Mouse (Mus musculus) neural tube, embryonic 12.5 days (tissue): ENCODE data around the gene Asgr1. TPM values are rescaled to one million over a fixed set of nuclear protein-coding genes. Genes with fewer than 3 reads are reported as not detected.

Source experiments
- ATAC-seq: fragments of 200-750 bp; cut with Nextera tagmentation; 2 replicates; pipeline ENCODE4 v1.8.0; 2017; ENCODE audit warnings: low read depth, mild to moderate bottlenecking, moderate TSS enrichment, moderate library complexity; ENCODE audit not compliant: low FRiP score
- H3K27ac ChIP-seq: fragments of 300-500 bp; sonication (generic); 2 replicates; pipeline ENCODE4 v1.5.1; 2016
- H3K27me3 ChIP-seq: fragments of 300-500 bp; sonication (generic); replicated peaks from 2 replicates; pipeline ENCODE4 v1.6.1; 2016; ENCODE audit warnings: mild to moderate bottlenecking
- H3K36me3 ChIP-seq: fragments of 300-500 bp; sonication (generic); 2 replicates; pipeline ENCODE4 v1.6.1; 2016; ENCODE audit warnings: mild to moderate bottlenecking
- H3K4me1 ChIP-seq: fragments of 300-500 bp; sonication (generic); 2 replicates; pipeline ENCODE4 v1.6.1; 2016
- H3K4me2 ChIP-seq: fragments of 300-500 bp; sonication (generic); replicated peaks from 2 replicates; pipeline ENCODE4 v1.6.1; 2016; ENCODE audit warnings: mild to moderate bottlenecking
- H3K4me3 ChIP-seq: fragments of 300-500 bp; sonication (generic); 2 replicates; pipeline ENCODE4 v1.5.1; 2016
- H3K9ac ChIP-seq: fragments of 300-500 bp; sonication (generic); 2 replicates; pipeline ENCODE4 v1.6.1; 2016; ENCODE audit warnings: mild to moderate bottlenecking
- H3K9me3 ChIP-seq: fragments of 300-500 bp; sonication (generic); 2 replicates; pipeline ENCODE4 v1.6.1; 2016; ENCODE audit warnings: mild to moderate bottlenecking
- WGBS: fragments of 180-500 bp; shearing (Covaris S2); methylation state at CpG from one replicate; pipeline ENCODE4 v1.1.7; 2016; 5-methylcytosine and 5-hydroxymethylcytosine counted together
- polyA plus RNA-seq: library from polyadenylated mRNA; unstranded; fragments of >200 nt; fragmentation: Nextera tagmentation; extraction: Ambion mirVana; gene quantifications from 2 replicates; pipeline ENCODE4 v1.2.1, GENCODE M21; 2016

The Asgr1 gene
- polyA plus RNA-seq, 1 experiment from 2014 or later, result 1.1 TPM

GRCm38 (mm10) chr11:70028401-70029129 is 25.3 kb upstream of the Asgr1 start:
- no peaks in the 10 kb centered on the region for H3K27me3 ChIP-seq
- peak overlapping the region; percentile 68 for H3K4me2 ChIP-seq
- peak overlapping the region; percentile 56 for H3K9ac ChIP-seq
- ATAC-seq, result peak; percentile 17
- peak overlapping the region; percentile 92 for H3K27ac ChIP-seq
- H3K4me1 ChIP-seq, result peaks cover 65% of the 10 kb centered on the region
- WGBS, result 23% methylated on average over 12 of the region's 12 CpGs
- no peaks in the 10 kb centered on the region for H3K9me3 ChIP-seq
- H3K36me3 ChIP-seq, result peaks cover 25% of the 10 kb centered on the region
- H3K4me3 ChIP-seq, result peak overlapping the region; percentile 29

GRCm38 (mm10) chr11:70029130-70029801 is 24.6 kb upstream of the Asgr1 start:
- Histone ChIP-seq H3K27me3 (no peaks in the 10 kb centered on the region), H3K4me1 (peaks cover 58% of the 10 kb centered on the region), H3K4me2 (peak overlapping the region; percentile 68), H3K27ac (peak overlapping the region; percentile 92), H3K4me3 (peak overlapping the region; percentile 29), H3K36me3 (peaks cover 26% of the 10 kb centered on the region), H3K9ac (0 out of 2 replicates have a peak overlapping the region, but pooled peaks have one; percentile 56), H3K9me3 (no peaks in the 10 kb centered on the region)
- peak; percentile 95 for ATAC-seq
- WGBS, result 1% methylated on average over 20 of the region's 20 CpGs

- peak overlapping the region; percentile 56 for H3K9ac ChIP-seq
- 28% methylated on average over 11 of the region's 11 CpGs for WGBS
- H3K27me3 ChIP-seq, result no peaks in the 10 kb centered on the region
- peaks cover 28% of the 10 kb centered on the region for H3K36me3 ChIP-seq
- H3K4me1 ChIP-seq, result peaks cover 54% of the 10 kb centered on the region
- peak overlapping the region; percentile 68 for H3K4me2 ChIP-seq
- H3K27ac ChIP-seq, result peak overlapping the region; percentile 92
- H3K4me3 ChIP-seq, result peak overlapping the region; percentile 29
- ATAC-seq, result peak; percentile 50
- H3K9me3 ChIP-seq, result no peaks in the 10 kb centered on the region
Measured at GRCm38 (mm10) chr11:70029829-70030550, 23.9 kb upstream of the Asgr1 start.

- no peaks in the 10 kb centered on the region for H3K9me3 ChIP-seq
- 90% methylated on average over 28 of the region's 28 CpGs for WGBS
- H3K27me3 ChIP-seq, result no peaks in the 10 kb centered on the region
- peaks cover 50% of the 10 kb centered on the region for H3K4me1 ChIP-seq
- 0 out of 2 replicates have a peak overlapping the region, but pooled peaks have one; percentile 29 for H3K4me3 ChIP-seq
- no peak for ATAC-seq
- peak overlapping the region; percentile 56 for H3K9ac ChIP-seq
- peak overlapping the region; percentile 68 for H3K4me2 ChIP-seq
- peak overlapping the region; percentile 92 for H3K27ac ChIP-seq
- H3K36me3 ChIP-seq, result peaks cover 28% of the 10 kb centered on the region
Measured at GRCm38 (mm10) chr11:70030651-70031320, 23.1 kb upstream of the Asgr1 start.

- Histone ChIP-seq H3K4me2 (no peak overlapping the region; the same call in 1 of the 2 replicates), H3K9me3 (no peaks in the 10 kb centered on the region), H3K36me3 (peaks cover 28% of the 10 kb centered on the region), H3K27ac (no peak overlapping the region), H3K27me3 (no peaks in the 10 kb centered on the region), H3K9ac (no peak overlapping the region), H3K4me3 (no peak overlapping the region), H3K4me1 (peaks cover 45% of the 10 kb centered on the region)
- WGBS, result 95% methylated on average over 11 of the region's 11 CpGs
- no peak for ATAC-seq
Measured at GRCm38 (mm10) chr11:70031321-70031670, 22.6 kb upstream of the Asgr1 start.

DNA sequence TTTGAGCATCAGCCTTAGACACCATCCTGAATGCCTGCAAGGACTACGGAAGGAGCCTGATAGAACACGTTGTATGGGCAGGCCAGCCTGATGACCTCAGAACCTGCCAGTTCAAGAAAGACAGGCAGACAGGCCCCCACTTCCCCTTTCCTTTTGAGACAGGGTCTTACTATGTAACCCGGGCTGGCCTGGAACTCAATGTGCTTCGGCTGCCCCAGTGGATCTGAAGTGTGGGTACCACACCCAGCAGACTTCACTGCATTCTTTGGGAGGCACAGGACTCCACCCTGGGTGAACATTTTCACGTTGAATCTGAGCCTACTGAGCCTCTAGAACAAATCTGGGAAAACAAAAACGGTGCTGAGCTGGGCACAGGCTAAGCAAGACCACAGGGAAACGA is 15.7 kb upstream of the Asgr1 start:
- Histone ChIP-seq H3K9me3 (no peaks in the 10 kb centered on the region), H3K27ac (no peak overlapping the region), H3K4me3 (no peak overlapping the region), H3K36me3 (peaks cover 60% of the 10 kb centered on the region), H3K4me2 (no peak overlapping the region), H3K27me3 (no peaks in the 10 kb centered on the region), H3K9ac (no peak overlapping the region), H3K4me1 (no peaks in the 10 kb centered on the region)
- 78% methylated on average over 7 of the region's 7 CpGs for WGBS
- ATAC-seq, result no peak

DNA sequence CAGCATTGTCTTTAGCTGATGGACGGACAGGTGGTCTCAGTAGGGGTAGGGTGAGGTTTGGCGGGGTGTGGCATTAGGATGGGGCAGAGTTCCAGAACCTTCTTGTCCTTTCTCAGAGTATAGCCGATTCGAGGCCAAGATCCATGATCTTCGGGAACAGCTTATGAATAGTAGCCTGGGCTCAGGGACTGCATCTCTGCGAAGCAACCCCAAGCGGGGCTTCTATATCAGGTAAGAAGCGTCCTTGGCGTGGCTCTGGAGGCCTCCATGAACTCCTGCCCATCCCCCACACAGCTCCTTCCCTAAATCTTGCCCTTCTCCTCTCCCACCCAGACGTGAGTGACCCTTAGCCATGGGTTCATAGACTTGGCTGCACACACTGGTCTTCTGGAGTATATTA is 14.3 kb upstream of the Asgr1 start:
- no peak for ATAC-seq
- H3K4me2 ChIP-seq, result no peak overlapping the region
- 93% methylated on average over 10 of the region's 10 CpGs for WGBS
- no peaks in the 10 kb centered on the region for H3K27me3 ChIP-seq
- no peaks in the 10 kb centered on the region for H3K9me3 ChIP-seq
- H3K4me1 ChIP-seq, result no peaks in the 10 kb centered on the region
- peaks cover 69% of the 10 kb centered on the region for H3K36me3 ChIP-seq
- no peak overlapping the region for H3K9ac ChIP-seq
- no peak overlapping the region for H3K27ac ChIP-seq
- no peak overlapping the region for H3K4me3 ChIP-seq

- Histone ChIP-seq H3K9me3 (no peaks in the 10 kb centered on the region), H3K27ac (no peak overlapping the region), H3K36me3 (peaks cover 73% of the 10 kb centered on the region), H3K9ac (no peak overlapping the region), H3K27me3 (no peaks in the 10 kb centered on the region), H3K4me3 (no peak overlapping the region), H3K4me2 (no peak overlapping the region), H3K4me1 (no peaks in the 10 kb centered on the region)
- no peak for ATAC-seq
- WGBS, result 88% methylated on average over 7 of the region's 7 CpGs
Measured at GRCm38 (mm10) chr11:70040184-70040583, 13.7 kb upstream of the Asgr1 start.

DNA sequence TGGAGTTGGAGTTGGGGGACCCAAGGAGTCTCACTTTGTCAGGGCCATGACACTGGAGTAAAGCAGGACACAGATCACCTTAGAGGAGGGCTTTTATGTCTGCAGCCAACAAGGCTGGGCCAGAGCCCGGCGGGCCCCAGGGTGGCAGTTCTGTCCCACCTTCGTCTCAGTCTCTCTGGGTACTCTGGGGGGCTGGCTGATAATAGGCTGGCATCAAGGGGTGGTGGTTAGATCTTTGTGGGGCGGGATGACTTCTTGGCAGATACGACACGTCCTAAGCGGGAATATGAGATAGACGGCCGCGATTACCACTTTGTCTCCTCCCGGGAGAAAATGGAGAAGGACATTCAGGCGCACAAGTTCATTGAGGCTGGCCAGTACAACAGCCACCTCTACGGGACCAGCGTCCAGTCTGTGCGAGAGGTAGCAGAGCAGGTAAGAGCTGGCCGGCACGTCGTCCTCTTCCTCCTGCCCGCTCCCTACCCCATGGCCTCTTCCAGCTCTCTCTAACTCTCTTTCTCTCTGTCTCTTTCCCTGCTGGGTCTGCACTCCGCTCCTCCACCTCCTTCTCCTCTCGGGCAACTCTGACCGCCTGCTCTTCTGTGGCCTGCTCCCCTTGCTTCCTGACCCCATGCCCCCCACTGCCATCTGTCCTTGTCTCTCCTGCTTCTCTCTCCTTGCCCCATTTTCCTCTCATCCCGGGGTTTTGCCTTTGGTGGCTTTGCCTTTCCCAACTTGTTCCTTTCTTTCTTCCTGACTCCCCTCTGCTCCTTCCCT is 11.4 kb upstream of the Asgr1 start:
- ATAC-seq, result no peak
- peaks cover 74% of the 10 kb centered on the region for H3K36me3 ChIP-seq
- WGBS, result 87% methylated on average over 23 of the region's 23 CpGs

GRCm38 (mm10) chr11:70043665-70044064 is 10.2 kb upstream of the Asgr1 start:
- ATAC-seq, result no peak
- no peaks in the 10 kb centered on the region for H3K27me3 ChIP-seq
- H3K4me1 ChIP-seq, result 0 out of 2 replicates have a peak, but pooled peaks cover 6% of the 10 kb centered on the region
- no peak overlapping the region for H3K4me2 ChIP-seq
- no peak overlapping the region for H3K27ac ChIP-seq
- H3K4me3 ChIP-seq, result no peak overlapping the region
- H3K9me3 ChIP-seq, result no peaks in the 10 kb centered on the region
- WGBS, result 82% methylated on average over 7 of the region's 7 CpGs
- H3K36me3 ChIP-seq, result peaks cover 66% of the 10 kb centered on the region
- H3K9ac ChIP-seq, result no peak overlapping the region

More for the DNA sequence above, 11.4 kb upstream of the Asgr1 start:
- no peaks in the 10 kb centered on the region for H3K27me3 ChIP-seq
- H3K4me1 ChIP-seq, result 0 out of 2 replicates have a peak, but pooled peaks cover 6% of the 10 kb centered on the region
- no peak overlapping the region for H3K4me2 ChIP-seq
- no peaks in the 10 kb centered on the region for H3K9me3 ChIP-seq
- H3K4me3 ChIP-seq, result no peak overlapping the region
- H3K27ac ChIP-seq, result no peak overlapping the region
- no peak overlapping the region for H3K9ac ChIP-seq

GRCm38 (mm10) chr11:70045435-70045834 is 8.4 kb upstream of the Asgr1 start:
- Histone ChIP-seq H3K4me3 (no peak overlapping the region), H3K36me3 (peaks cover 50% of the 10 kb centered on the region), H3K9ac (no peak overlapping the region), H3K27ac (no peak overlapping the region), H3K27me3 (no peaks in the 10 kb centered on the region), H3K4me1 (0 out of 2 replicates have a peak, but pooled peaks cover 6% of the 10 kb centered on the region), H3K9me3 (no peaks in the 10 kb centered on the region), H3K4me2 (no peak overlapping the region)
- no peak for ATAC-seq
- WGBS, result 33% methylated on average over 9 of the region's 9 CpGs
